Mouse (Mus musculus) urinary bladder, postnatal 36 days (tissue): ENCODE data around the gene Med16.

Experiments used
- DNase-seq, 2 experiments: peaks; one replicate each; pipeline ENCODE4 v3.0.0; 2022; ENCODE audit warnings: low spot score in 2 of 2, mixed read lengths in 1 of 2

The Med16 gene

DNA sequence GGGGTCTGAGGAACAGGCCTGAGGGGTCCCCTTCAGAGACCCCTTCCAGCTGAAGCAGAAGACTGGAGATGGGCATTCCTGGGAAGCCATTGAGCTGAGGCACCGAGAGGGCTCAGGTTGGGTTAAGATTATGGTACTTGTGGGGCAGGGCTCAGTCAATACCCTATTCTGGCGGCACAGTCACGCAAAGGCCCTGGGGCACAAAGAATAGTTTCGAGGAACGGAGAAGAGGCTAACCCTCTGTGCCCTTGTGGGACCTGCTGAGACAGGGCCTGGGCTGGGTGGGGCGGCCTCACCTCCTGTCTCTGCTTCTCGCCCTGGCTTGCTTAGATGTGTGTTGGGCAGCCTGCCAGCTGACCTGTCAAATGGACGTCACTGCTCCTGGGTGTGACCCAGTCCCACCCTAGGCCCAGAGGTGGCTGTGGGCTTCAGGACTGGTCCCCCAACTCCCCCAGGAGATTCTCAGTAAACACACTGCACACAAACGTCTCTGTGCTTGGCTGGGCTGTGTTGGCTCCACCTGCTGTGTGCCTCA lies 24.5 kb upstream of the Med16 start:
- peak in 1 of 2 experiments; percentile 66 for DNase-seq

DNA sequence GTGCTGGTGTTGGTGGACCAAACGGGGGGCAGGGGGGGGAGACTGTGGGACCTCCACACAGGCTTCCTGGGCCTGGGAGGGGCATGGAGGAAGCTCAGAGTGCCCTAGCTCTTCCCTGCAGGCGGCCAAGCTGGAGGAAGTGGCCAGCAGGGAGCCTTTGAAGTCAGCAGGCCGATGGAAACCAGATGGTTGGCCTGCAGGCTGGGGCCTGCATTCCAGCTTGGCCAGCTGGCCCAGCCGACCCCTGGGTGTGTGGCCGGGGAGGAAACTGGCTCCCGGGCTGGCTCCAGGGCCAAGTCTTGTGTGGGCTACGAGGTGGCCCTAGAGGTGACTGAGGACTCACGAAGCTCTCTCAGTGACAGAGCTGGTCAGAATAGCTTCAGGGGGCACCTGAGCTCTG lies 24.0 kb upstream of the Med16 start:
- peak in 1 of 2 experiments; percentile 68 for DNase-seq

DNA sequence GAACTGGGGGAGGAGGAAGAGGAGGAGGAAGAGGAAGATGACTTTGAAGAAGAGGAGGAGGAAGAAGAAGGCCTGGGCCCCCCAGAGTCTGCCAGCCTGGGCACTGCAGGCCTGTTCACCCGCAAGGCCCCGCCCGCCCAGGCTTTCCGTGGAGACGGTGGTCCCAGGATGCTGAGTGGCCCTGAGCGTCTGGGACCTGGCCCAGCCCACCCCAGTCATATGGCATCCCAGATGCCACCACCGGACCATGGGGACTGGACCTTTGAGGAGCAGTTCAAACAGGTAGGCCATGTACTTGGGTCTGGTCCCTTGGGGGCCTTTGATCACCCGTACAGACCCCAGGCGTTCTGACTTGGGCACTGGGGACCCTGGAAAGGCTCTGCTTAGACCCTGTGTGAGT lies 23.1 kb upstream of the Med16 start:
- DNase-seq: no peak

DNA sequence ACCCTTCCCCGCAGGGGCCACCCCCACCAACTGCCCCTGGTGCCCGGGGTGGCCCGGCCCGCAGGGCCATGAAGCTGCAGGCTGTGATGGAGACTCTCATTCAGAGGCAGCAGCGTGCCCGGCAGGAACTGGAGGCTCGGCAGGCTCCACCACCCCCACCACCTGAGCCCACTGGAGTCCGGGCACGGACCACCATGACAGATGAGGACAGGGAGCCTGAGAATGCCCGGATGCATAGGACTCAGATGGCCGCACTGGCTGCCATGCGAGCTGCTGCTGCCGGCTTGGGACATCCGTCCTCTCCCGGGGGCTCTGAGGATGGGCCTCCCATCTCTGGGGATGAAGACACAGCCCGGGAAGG lies 22.1 kb upstream of the Med16 start:
- DNase-seq: no peak

DNA sequence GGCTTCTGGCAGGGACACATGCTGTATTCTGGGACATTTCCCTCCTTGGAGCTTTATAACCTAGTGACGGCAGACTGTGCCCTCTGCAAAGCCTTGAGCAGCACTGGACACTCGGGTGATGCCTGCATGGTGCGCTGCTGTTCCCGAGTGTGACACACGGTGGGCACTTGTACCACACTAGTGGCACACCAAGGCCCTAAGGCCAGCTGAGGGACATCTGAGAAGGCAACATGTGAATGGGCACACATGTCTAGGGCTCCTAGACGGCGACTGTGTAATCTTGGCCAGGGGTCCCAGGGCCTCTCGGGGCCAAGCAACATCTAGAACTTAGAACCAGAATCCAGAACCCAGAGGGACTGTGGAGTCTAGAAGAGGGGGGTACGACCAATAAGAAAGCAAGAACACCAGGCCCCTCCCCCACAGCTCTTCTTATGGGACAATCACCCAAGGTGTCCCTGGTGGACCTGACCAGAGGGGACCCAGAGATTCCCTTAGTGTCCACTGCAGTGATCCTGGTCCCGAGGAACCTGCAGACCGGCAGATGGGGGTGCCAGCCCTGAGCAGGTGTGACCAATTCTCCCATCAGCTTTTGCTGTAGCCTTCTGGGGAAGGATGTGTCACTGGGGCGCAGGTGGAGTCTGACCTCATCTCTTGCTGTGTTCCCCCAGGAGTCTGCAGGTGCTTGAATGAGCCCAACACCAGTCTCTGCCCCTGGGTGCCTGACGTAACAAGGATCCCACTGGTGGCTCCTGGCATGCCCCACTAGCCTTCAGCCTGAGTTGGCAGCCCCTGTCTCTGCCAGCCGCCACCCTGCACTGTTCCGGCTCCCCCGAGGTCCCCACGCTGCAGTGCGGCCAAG lies 21.5 kb upstream of the Med16 start:
- DNase-seq: no peak

DNA sequence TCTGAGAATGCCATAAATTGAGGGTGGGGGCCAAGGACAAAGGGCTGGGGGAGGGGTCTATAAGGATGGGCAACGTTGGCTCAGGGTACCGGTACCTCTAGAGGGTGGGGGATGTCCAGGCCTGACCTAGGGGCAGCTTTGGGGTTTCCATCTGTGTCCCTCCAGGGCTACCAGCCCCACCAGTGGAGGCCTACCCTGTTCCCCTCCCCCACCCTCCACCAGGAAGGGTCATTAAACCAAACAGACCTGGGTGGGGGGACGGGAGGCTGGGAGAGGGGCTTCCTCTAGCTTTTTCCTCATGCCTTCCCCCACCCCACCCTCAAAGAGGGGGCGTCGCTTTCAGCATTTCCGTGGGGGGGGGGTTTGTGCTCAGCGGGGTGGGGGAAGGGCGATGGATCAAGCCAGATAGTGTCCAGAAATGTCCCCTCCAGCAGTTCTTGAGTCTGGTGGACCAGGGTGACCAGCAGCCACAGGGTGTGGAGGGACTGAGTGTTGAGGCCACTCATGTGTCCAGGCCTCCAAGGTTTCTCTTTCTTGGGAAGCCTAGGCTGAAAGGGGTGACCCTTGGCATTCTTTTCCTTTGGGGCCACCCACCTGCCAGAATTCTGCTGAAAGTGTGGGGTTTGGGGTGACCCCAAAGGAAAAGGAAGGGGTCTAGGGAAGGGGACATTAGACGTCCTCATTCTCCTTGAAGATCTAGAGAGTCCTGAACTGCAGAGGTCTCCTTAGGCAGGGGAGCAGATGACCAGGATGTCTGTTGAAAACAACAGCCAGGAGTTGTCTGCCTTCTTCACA lies 20.4 kb upstream of the Med16 start:
- DNase-seq: no peak

DNA sequence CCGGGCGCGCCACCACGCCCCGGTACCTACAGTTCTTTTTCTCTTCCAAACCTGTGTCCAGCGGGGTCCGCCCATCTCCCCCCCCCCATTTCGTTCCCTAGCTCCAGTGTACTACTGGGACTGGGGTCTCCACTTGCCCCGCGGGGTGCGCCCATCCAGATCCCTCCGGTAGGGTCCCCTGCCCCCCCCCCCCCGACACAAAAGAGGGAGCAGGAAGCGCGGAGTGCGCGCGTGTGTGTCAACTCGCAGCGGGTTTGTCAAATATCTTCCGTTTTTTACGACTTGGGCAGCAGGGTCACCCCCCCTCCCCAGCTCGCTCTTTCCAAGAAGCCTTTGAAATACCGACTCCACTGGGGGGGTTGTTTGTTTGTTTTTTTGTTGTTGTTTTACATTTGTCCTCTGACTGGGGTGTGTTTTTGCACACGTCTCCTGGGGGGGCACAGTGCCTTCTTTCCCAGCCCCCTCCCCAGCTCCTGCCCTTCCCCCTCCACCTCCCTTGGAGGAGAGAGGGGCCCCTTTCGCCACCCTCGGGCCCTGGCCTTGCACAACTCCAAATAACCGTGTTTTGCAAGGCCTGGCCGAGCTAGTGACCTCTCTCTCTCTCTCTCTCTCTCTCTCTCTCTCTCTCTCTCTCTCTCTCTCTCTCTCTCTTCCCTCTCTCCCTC lies 19.4 kb upstream of the Med16 start:
- no peak for DNase-seq

DNA sequence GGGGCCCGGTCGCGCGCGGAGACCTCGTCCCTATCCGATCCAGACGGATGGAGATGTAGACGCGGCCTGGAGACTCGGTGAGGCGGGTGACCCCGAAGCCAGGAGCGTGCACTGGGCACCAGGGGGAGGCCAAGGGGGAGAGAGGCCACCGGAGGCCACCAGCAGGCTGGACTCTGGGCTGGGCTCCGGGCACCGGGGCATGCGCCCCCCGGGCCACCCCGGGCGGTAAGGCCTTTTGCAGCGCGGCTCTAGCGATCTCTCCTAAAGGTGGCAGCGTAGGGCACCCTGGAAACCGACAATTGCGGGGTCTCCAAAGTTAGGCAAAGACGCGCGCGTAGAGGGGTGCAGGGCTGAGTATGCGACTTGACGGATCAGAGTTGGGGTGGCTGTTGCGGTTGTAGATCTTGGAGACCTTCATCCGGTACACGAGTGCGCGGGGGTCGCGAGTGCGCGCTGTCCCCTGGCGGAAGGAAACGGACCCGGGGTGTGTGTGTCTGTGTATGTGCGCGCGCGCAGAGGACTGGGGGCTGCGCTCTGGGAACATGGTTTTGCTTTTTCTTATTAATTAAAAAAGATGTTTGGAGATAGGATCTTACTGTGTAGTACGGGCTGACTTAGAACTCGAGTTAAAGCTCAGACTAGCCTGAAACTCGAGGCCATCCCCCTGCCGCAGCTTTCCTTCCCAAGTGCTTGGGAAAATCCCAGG lies 18.8 kb upstream of the Med16 start:
- peak in 1 of 2 experiments; percentile 52 for DNase-seq

DNA sequence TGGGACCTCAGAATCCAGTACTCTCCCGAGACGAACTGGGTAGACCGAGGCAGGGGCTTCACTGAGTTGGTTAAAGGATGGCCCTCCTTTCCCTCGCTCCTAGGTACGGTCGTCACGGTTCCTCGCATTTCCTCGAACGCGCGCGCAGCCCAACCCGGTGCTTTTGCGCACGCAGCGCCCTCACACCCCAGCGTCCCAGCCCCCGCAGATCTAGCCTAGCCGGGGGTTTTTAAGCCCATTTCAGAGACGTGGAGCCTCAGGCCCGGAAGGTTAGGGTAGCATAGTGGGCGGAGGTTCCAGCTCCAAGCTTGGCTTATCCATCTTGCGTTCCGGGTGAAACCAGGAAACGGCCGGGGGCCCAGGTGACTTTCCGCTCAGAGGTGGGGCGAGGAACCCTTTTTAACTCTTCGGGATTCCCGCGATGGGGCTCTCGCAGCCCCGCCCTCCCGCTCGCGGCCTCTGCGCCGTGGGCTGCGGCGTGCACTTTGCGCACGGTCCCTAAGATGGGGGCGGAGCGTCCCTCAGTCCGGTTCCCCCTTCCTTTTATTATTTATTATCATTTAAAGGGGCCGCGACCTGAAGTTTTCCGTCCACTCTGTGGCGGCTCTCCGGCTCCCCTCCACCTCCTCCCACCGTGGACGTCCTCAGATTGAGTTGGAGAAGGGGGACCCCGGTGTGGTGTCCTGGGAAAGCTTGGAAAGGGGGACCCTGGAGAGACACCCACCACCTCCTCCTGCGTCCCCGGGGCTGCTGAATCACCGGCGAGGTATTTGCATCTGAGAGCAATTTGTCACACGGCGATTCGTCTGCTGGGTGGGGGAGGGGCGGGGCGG lies 18.0 kb upstream of the Med16 start, which contains the start of gene Arid3a:
Gene Arid3a, plus strand, starts transcription at position 553 of the 833 bp plus-strand sequence.
- DNase-seq: peak; percentile 83 to 90

DNA sequence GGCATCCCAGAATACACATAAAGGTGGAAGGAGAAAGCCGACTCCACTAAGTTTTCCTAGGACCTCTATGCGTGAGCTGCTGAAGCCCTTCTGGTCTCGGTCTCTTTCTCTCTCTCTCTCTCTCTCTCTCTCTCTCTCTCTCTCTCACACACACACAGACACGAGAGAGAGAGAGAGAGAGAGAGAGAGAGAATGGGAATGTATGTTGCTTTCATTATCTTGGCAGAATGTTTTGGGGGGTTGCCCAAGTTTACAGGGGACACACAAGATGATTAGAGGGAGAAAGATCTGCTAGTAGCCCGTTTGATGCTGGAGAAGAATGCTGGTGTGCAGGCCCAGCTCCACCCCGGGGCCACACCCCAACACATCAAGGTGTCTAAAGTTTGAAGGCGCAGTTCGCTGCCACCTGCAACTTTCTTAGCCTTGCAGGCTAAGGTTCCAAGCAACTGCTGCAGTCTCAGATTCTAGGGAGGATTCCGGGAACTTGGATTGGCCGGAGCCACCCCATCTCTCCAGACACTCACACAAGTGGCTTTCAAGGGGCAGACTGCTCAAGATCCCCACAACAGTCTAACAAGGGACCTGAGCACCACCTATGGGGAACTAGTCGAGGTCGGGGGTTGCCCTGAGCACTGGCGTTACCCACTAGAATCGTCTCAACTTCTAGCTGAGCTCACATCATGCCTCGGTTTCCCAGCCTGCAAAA lies 17.2 kb upstream of the Med16 start:
- DNase-seq: no peak

DNA sequence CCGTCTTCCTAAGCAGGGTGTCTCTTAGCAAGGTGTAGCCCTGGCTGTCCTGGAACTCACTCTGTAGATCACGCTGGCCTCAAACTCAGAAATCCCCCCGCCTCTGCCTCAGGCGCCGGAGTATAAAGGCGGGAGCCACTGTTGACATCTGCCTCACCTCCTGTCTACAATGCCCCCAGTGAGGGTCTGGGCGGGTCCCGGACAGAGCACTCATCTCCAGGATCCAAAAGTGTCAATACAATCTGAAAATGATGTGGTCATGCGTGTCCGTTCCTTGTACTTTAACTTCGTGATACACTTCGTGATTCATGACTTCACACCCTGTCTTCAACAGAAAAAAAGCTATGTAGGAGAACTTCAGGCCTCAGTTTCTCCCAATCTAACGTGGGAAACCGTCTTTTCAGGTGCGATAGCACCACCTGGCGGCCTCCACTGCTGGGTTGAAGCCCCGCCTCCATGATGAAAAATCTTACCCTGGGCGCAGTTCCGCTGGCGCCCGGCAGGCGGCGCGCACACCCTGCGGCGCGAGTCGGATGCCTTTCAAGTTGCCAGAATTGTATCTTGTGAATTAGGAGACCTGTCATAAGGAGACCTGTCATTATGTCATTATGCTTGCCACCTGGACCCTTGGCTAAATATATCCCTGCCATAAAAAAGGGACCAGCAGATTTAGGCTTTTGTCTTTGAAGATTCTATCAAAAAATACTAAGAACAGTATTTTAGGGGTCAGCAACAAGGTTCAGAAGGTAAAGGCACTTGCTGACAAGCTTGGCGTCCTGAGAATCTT lies 16.5 kb upstream of the Med16 start:
- DNase-seq: peak; percentile 91 to 93

DNA sequence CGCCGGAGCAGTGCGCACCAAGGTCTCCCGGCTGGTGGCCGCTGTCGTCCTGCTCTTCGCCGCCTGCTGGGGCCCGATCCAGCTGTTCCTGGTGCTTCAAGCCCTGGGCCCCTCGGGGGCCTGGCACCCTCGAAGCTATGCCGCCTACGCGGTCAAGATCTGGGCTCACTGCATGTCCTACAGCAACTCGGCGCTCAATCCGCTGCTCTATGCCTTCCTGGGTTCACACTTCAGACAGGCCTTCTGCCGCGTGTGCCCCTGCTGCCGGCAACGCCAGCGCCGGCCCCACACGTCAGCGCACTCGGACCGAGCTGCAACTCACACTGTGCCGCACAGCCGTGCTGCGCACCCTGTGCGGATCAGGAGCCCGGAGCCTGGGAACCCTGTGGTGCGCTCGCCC lies 12.8 kb upstream of the Med16 start:
- DNase-seq: no peak

DNA sequence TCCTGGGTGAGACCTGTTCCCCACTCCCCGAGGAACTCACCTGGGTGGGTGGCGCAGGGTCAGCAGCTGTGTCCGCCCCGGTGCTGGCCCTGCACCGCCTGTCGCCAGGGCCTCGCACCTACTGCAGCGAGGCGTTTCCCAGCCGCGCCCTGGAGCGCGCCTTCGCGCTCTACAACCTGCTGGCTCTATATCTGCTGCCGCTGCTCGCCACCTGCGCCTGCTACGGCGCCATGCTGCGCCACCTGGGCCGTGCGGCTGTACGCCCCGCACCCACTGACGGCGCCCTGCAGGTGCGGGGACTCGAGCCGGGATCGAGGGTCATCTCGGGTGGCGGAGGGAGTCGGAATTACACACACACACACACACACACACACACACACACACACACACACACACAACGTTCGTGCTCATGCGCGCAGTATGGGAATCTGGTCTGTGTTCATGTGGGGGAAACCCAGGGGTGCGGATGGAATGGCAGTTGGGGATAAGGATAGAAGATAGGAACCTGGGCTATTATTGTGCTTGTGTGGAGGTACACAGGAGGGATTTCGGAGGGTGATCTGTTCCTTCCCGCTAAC lies 12.3 kb upstream of the Med16 start, which contains the start of gene R3hdm4:
Gene R3hdm4, minus strand, starts transcription at position 251 of the 578 bp plus-strand sequence.
- no peak for DNase-seq

DNA sequence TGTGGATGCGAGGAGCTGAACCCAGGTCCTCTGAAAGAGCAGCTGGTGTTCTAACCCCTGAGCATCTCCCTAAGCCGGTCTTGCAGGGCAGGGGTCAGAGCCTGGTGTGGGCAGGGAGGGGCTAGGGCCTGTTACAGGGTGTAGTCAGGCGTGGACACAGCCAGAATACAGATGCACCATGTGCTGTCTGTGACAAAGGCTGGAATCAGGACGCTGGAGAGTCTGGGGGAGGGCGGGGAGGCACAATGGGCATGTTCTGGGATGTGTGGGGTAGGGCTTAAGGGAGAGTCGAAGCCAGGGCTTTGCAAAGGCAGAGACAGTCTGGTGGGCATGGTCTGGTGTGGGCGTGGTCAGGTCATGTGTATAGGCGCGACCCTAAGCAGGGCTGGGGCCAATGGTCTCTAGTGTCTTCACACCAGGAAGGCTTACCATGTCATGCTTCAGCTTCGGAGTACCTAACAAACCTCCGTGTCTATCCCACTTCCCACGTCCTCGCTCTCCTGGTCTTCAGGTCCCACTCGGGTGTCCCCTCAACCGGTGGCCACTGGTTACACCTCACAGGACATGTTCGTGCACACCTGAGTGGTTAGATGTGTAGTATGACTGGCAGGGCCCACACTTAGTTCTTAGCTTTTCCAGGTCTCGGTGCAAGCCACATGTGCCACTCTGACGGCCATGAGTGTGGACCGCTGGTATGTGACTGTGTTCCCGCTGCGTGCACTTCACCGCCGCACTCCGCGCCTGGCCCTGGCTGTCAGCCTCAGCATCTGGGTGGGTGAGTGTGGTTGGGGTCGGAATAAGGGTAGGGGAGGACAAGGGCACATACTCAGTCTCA lies 11.6 kb upstream of the Med16 start:
- DNase-seq: no peak

DNA sequence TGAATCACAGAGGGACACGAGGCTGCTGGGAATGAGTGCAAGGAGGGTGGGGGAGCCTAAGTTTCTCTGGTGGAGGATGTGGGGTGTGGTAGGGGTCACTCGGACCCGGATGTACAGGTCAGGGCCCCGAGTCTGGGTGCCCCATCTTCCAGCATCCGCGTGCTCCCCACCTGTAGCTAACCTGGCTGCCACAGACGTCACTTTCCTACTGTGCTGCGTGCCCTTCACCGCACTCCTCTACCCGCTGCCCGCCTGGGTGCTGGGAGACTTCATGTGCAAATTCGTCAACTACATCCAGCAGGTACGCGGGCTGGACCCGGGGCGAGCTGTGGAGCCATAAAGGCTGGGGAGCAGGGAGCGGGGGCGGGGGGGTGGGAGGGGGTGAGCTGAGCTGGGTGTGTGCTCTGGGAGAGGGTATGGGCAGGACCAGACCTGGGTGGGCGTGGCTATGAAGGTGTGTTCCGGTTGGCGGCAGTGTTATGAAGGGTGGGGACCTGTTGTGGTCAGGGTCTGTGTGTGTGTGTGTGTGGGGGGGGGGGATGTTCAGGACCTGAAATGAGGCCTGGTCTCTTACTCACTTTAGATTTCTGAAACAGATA lies 10.6 kb upstream of the Med16 start:
- DNase-seq: no peak

DNA sequence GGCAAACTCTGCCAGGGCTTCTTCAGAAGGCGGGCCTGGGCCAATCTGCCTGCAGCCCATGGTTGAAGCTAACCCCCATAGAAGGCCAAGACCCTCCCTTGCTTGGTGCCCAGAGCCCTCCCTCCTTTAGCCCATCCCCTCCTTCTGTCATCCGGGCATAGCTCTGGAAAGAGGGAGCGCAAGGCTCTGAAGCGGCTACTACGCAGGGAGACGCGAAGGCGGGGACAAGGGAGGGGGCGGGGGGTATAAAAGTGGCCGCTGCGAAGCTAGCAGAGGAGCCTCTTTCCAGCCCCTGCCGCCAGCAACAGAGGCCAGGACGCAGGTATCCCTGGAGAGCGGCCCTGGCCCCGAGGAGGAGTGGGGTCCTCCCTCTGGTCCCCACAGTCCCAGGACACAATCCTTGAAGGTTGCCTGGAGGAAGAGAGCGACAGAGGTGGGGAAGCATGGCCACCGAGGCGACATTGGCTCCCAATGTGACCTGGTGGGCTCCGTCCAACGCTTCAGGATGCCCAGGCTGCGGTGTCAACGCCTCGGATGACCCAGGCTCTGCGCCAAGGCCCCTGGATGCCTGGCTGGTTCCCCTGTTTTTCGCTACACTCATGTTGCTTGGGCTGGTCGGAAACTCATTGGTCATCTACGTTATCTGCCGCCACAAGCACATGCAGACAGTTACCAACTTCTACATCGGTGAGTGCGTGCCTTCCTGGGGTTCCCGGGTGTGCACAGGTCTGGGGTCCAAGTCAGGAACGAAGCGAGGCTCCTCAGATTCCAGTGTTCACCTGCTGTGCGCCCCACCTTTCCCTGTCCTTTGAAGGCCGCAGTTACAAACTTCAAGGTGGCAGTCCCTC lies 9.7 kb upstream of the Med16 start:
- no peak for DNase-seq
